Mouse (Mus musculus): ENCODE measurements around the gene Chp1. TPM values are rescaled to one million over a fixed set of nuclear protein-coding genes. Genes with fewer than 3 reads are reported as not detected.
"Not testable (repeated sequence)": the region's sequence is repeated elsewhere in the genome, so short reads cannot be mapped to it uniquely, and the experiment has no call there.

Gene Chp1
- polyA plus RNA-seq (2016; fragmentation: Nextera tagmentation; extraction: Ambion mirVana): 46.3 and 50.8 TPM in 2 replicates

DNA sequence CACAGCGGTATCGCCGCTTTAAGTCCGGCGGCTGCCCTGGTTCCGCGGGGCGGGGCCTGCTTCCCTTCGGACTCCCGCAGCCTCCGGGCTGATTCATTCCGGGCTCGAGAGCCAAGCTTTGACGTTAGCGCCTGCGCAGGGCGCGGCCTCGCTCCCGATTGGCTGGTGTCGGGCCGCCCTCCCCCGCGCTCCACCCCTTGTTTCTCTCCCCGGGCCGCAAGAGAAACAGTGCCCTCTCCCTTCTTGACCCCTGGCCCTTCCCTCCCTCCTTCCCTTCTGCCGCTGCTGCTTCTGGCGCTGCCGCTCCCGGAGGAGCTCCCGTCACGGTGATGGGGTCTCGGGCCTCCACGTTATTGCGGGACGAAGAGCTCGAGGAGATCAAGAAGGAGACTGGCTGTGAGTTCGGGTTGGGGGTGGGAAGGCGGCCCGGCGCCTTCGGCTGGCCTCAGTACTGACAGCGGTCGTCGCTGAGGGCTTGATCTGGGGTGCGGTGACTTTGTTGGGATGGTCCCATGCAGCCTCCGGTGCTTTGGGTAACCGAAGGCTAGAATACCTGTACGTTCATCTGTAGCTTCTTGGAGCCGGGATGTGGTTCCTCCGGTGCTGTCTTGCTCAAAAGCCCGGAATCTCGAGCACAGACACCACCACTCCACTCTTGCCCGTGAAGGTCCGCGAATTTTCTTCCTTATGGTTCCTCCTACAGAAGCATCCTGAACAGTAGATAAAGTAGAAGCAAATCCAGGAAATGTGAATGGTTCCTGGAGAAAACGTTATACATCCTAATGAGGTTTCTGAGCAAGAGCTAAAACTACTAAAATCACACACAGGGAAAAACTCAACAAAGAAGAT is at the start of gene Chp1, which contains the start of gene Exd1:
Gene Chp1, plus strand, starts transcription at position 176 of the 849 bp plus-strand sequence.
Gene Exd1, minus strand, starts transcription at position 106 of the 849 bp plus-strand sequence.
- Histone ChIP-seq H3K9me3 (replicated peaks) (no peaks in the 10 kb centered on the region), H3K27ac (replicated peaks) (peak within 1 kb of the TSS; percentile 84), H3K36me3 (peaks cover 3% of the 10 kb centered on the region; the same call in 1 of the 2 replicates), H3K4me1 (peaks cover 26% of the 10 kb centered on the region), H3K4me3 (peak within 1 kb of the TSS; percentile 65), H3K27me3 (ENCODE audit: low read depth, poor library complexity, severe bottlenecking) (no peaks in the 10 kb centered on the region)
- peak; percentile 99 for DNase-seq (ENCODE audit: low spot score)
- WGBS: under 1% methylated on average over 57 of the region's 57 CpGs

DNA sequence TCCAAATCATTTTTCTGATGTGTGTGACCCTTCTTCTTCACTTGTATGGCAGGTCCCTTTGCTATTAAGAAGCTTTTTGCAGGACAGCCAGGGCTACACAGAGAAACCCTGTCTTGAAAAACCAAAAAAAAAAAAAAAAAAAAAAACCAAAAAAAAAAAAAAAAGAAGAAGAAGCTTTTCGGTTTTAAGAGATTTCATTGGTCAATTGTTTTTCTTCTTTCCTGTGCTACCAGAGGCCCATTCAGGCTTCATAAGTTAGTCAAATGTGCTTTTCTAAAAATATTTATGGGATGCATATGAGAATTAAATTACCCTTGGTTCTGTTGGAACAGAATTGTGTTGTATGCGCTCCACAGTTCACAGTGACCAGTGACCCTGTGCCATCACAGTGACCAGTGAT is 48.6 kb upstream of the Chp1 start:
- no peak for DNase-seq (ENCODE audit: low spot score)
- Histone ChIP-seq H3K4me3 (no peak overlapping the region), H3K4me1 (no peaks in the 10 kb centered on the region), H3K27ac (replicated peaks) (no peak overlapping the region), H3K36me3 (no peaks in the 10 kb centered on the region), H3K27me3 (ENCODE audit: low read depth, poor library complexity, severe bottlenecking) (no peaks in the 10 kb centered on the region), H3K9me3 (replicated peaks) (no peaks in the 10 kb centered on the region)
- 96% methylated on average over 2 of the region's 2 CpGs for WGBS

GRCm38 (mm10) chr2:119500965-119501652 is 46.4 kb upstream of the Chp1 start:
- WGBS: 79% methylated on average over 2 of the region's 2 CpGs
- H3K36me3 ChIP-seq: no peaks in the 10 kb centered on the region
- H3K9me3 ChIP-seq (replicated peaks): no peaks in the 10 kb centered on the region
- no peaks in the 10 kb centered on the region for H3K27me3 ChIP-seq (ENCODE audit: low read depth, poor library complexity, severe bottlenecking)
- H3K4me3 ChIP-seq: no peak overlapping the region
- H3K27ac ChIP-seq (replicated peaks): no peak overlapping the region
- DNase-seq (ENCODE audit: low spot score): no peak
- H3K4me1 ChIP-seq: no peaks in the 10 kb centered on the region

DNA sequence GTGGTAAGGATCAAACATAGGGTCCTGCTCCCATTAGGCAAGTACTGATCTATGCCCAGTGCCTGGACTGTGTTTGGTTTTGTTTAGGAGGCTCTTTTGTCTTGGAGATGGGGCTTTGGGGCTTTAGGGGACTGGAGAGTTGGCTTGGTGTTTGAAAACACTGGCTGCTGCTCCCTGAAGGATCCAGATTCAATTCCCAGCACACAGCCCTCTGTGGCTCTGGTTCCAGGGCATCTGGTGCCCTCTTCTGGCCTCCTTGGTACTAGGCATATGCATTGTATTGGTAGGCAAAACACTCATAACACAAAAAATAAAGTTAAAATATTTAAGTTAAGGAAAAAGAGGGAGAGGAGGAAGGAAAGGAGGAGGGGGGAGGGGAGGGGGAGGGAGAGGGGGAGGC is 40.4 kb upstream of the Chp1 start:
- H3K27me3 ChIP-seq (ENCODE audit: low read depth, poor library complexity, severe bottlenecking): no peaks in the 10 kb centered on the region
- H3K36me3 ChIP-seq: no peaks in the 10 kb centered on the region
- no peaks in the 10 kb centered on the region for H3K9me3 ChIP-seq (replicated peaks)
- H3K27ac ChIP-seq (replicated peaks): no peak overlapping the region
- no peak for DNase-seq (ENCODE audit: low spot score)
- no peak overlapping the region for H3K4me3 ChIP-seq
- H3K4me1 ChIP-seq: no peaks in the 10 kb centered on the region

DNA sequence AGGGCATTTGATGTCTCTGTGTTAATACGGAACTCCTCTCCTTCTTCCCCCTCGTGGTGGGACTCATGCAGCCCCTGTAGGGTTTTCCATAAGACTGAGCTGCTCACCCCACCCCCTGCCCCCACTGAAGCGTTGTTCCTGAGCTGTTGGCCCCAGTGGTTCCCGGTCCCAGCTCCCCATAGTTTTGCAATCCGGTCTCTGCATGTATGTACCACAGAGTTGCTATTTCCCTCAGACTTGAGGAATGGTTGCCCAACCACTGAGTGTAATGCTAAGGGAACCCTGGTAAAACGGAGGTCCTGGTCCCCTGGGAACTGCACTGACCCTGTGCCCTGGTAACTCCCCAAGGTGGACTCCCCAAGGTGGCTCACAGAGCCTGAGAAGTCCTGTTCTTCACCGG is 39.0 kb upstream of the Chp1 start:
- 67% methylated on average over 7 of the region's 7 CpGs for WGBS
- not testable (repeated sequence) for H3K36me3 ChIP-seq, H3K4me1 ChIP-seq

DNA sequence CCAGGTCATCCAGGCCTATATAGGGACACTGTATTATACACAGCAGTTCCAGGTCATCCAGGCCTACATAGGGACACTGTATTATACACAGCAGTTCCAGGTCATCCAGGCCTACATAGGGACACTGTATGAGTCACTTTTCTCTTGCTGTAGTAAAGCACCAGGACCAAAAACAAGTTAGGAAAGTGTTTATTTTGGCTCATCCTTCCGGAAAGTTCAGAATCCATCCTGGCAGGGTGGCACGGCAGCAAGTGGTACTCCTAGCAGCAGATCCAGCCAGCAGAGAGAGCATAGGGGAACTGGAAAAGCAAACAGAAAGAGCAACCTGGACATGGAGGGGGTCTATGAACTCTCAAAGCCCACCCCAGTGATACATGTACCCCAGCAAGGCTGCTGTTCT is 36.6 kb upstream of the Chp1 start:
- H3K27ac ChIP-seq (replicated peaks): no peak overlapping the region
- DNase-seq (ENCODE audit: low spot score): no peak
- no peaks in the 10 kb centered on the region for H3K27me3 ChIP-seq (ENCODE audit: low read depth, poor library complexity, severe bottlenecking)
- WGBS: 84% methylated on average over 2 of the region's 2 CpGs
- no peaks in the 10 kb centered on the region for H3K9me3 ChIP-seq (replicated peaks)
- no peak overlapping the region for H3K4me3 ChIP-seq
- no peaks in the 10 kb centered on the region for H3K36me3 ChIP-seq
- no peaks in the 10 kb centered on the region for H3K4me1 ChIP-seq

More for the DNA sequence above, 39.0 kb upstream of the Chp1 start:
- H3K4me3 ChIP-seq; H3K27me3 ChIP-seq (ENCODE audit: low read depth, poor library complexity, severe bottlenecking); H3K9me3 ChIP-seq (replicated peaks); H3K27ac ChIP-seq (replicated peaks); DNase-seq (ENCODE audit: low spot score): not testable (repeated sequence)

DNA sequence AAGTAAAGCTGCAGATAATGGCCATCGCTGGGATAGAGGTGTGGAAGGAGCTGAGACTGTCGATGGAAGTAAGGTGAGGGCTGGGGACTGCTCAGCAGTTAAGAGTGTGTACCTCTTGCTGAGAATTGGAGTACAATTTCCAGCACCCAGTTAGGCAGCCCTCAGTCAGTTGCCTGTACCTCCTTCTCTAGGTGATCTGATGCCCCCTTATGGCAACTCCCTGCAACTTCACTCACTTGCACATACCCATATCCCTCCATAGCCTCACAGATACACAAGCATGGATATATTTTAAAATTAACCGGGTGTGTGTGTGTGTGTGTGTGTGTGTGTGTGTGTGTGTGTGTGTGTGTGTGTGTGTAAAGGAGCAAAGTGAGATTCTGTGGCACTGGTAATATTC is 35.2 kb upstream of the Chp1 start:
- Histone ChIP-seq H3K27me3 (ENCODE audit: low read depth, poor library complexity, severe bottlenecking) (no peaks in the 10 kb centered on the region), H3K9me3 (replicated peaks) (no peaks in the 10 kb centered on the region), H3K27ac (replicated peaks) (no peak overlapping the region), H3K4me1 (no peaks in the 10 kb centered on the region), H3K36me3 (no peaks in the 10 kb centered on the region), H3K4me3 (no peak overlapping the region)
- WGBS: 82% methylated on average over 3 of the region's 3 CpGs
- no peak for DNase-seq (ENCODE audit: low spot score)

DNA sequence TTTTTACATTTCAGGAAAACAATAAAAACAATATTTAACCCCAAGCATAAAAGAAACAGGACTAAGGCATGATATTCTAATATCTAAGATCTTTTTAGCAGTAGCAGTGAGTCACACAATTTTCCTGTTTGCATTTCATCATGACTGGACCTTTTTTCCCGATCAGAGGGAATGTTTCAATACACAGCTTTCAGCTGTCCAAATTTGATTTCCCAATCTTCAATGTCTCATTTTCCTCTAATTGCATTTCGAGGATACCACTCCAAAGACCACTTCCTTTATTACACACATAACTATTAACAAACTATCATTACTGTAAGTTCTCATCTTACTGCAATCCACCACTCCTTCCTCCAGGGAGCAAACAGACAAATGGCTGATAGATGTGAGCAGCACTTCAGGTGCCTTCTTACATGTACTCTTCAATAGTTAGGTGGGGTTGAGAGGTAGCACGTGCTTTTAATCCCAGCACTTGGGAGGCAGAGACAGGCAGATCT is 33.4 kb upstream of the Chp1 start:
- Histone ChIP-seq H3K27ac (replicated peaks) (no peak overlapping the region), H3K9me3 (replicated peaks) (no peaks in the 10 kb centered on the region)

GRCm38 (mm10) chr2:119516811-119517210 is 30.7 kb upstream of the Chp1 start:
- no peak for DNase-seq (ENCODE audit: low spot score)
- no peaks in the 10 kb centered on the region for H3K36me3 ChIP-seq
- 80% methylated on average over 5 of the region's 5 CpGs for WGBS
- H3K4me1 ChIP-seq: no peaks in the 10 kb centered on the region
- no peaks in the 10 kb centered on the region for H3K9me3 ChIP-seq (replicated peaks)
- no peak overlapping the region for H3K4me3 ChIP-seq
- H3K27me3 ChIP-seq (ENCODE audit: low read depth, poor library complexity, severe bottlenecking): no peaks in the 10 kb centered on the region
- no peak overlapping the region for H3K27ac ChIP-seq (replicated peaks)

More for the DNA sequence above, 33.4 kb upstream of the Chp1 start:
- Histone ChIP-seq H3K4me3 (no peak overlapping the region), H3K36me3 (no peaks in the 10 kb centered on the region), H3K4me1 (no peaks in the 10 kb centered on the region), H3K27me3 (ENCODE audit: low read depth, poor library complexity, severe bottlenecking) (no peaks in the 10 kb centered on the region)
- WGBS: 84% methylated on average over 3 of the region's 3 CpGs
- no peak for DNase-seq (ENCODE audit: low spot score)

DNA sequence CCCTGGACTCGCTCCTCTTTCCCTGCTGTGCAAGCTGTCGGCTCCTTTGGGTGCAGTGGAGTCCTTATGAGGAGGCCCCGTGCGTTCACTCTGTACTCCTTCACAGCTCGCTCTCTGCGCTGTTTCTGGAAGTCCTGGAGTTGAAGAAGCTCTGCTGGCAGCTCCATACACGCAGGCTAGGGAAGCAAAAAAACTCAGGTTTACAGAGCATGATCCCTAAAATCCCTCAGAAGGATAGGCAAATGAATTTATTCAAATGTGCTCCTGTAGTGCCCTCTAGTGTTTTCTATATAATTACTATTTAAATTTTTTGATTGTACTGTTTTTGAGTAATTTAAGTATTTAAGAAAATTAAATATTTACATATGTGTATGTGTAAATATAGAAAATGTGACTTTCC is 26.9 kb upstream of the Chp1 start:
- H3K36me3 ChIP-seq: no peaks in the 10 kb centered on the region
- H3K4me3 ChIP-seq: no peak overlapping the region
- 78% methylated on average over 7 of the region's 7 CpGs for WGBS
- H3K4me1 ChIP-seq: no peaks in the 10 kb centered on the region
- no peaks in the 10 kb centered on the region for H3K27me3 ChIP-seq (ENCODE audit: low read depth, poor library complexity, severe bottlenecking)
- H3K9me3 ChIP-seq (replicated peaks): no peaks in the 10 kb centered on the region
- no peak for DNase-seq (ENCODE audit: low spot score)
- no peak overlapping the region for H3K27ac ChIP-seq (replicated peaks)

DNA sequence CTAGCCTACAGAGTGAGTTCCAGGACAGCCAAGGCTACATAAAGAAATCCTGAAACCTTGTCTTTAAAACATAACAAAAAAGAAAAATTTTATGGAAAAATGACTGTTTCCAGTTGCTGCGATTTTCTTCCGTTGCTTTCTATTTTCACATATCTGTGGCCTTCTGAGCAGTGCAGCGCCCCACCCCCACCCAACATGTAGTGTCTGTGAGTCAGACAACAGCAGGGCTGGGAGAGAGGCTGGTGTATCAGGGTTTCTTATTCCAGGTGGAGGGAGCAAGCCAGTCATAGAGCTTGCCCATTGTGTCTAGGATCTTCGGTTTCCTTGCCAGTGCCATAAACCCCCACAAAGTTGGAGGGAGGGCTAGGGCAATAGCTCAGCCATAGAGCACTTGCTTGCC is 23.7 kb upstream of the Chp1 start:
- no peak for DNase-seq (ENCODE audit: low spot score)
- Histone ChIP-seq H3K4me1 (no peaks in the 10 kb centered on the region), H3K36me3 (no peaks in the 10 kb centered on the region), H3K27ac (replicated peaks) (no peak overlapping the region), H3K27me3 (ENCODE audit: low read depth, poor library complexity, severe bottlenecking) (no peaks in the 10 kb centered on the region), H3K4me3 (no peak overlapping the region), H3K9me3 (replicated peaks) (no peaks in the 10 kb centered on the region)
- 84% methylated on average over 4 of the region's 4 CpGs for WGBS

DNA sequence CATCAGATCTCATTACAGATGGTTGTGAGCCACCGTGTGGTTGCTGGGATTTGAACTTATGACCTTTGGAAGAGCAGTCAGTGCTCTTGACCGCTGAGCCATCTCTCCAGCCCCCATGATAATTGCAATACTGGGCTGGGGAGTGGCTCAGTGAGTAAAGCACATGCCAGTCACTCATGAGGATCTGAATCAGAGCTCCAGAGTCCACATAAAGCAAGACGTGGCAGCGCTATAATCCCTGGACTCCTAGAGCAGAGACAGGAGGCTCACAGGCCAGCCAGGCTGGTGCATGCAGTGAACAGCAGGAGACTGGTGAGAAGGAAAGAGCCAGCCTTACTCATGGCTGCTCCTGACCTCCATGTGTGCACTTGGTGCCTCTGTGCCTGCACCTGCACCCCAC is 22.1 kb upstream of the Chp1 start:
- no peaks in the 10 kb centered on the region for H3K9me3 ChIP-seq (replicated peaks)
- H3K36me3 ChIP-seq: no peaks in the 10 kb centered on the region
- WGBS: 60% methylated on average over 4 of the region's 4 CpGs
- H3K27me3 ChIP-seq (ENCODE audit: low read depth, poor library complexity, severe bottlenecking): no peaks in the 10 kb centered on the region
- DNase-seq (ENCODE audit: low spot score): no peak
- H3K4me1 ChIP-seq: no peaks in the 10 kb centered on the region
- H3K4me3 ChIP-seq: no peak overlapping the region
- no peak overlapping the region for H3K27ac ChIP-seq (replicated peaks)

GRCm38 (mm10) chr2:119538802-119539201 is 8.7 kb upstream of the Chp1 start:
- H3K36me3 ChIP-seq: no peaks in the 10 kb centered on the region
- H3K9me3 ChIP-seq (replicated peaks): no peaks in the 10 kb centered on the region
- H3K4me1 ChIP-seq: no peaks in the 10 kb centered on the region
- H3K27me3 ChIP-seq (ENCODE audit: low read depth, poor library complexity, severe bottlenecking): no peaks in the 10 kb centered on the region
- H3K4me3 ChIP-seq: no peak overlapping the region
- 87% methylated on average over 9 of the region's 9 CpGs for WGBS
- H3K27ac ChIP-seq (replicated peaks): no peak overlapping the region
- DNase-seq (ENCODE audit: low spot score): no peak

Data from midbrain, embryonic 10.5 days (tissue).